Mouse (Mus musculus) thymus, adult 2 months (tissue): ENCODE measurements around the gene Zfp827.

Experiments used
- CTCF ChIP-seq: fragments of 200-500 bp; IDR thresholded peaks from 2 replicates; pipeline ENCODE4 v1.5.1; 2012; ENCODE audit warnings: mild to moderate bottlenecking, control low read depth, low read length, moderate library complexity, borderline replicate concordance; ENCODE audit not compliant: control insufficient read depth, poor library complexity, insufficient read depth; ENCODE audit errors: extremely low read depth
- POLR2A ChIP-seq: fragments of 200-500 bp; IDR thresholded peaks from 2 replicates; pipeline ENCODE4 v1.6.1; 2012; ENCODE audit warnings: mild to moderate bottlenecking, low read length, control low read depth, moderate library complexity; ENCODE audit not compliant: control insufficient read depth, poor library complexity, insufficient read depth; ENCODE audit errors: extremely low read depth

DNA sequence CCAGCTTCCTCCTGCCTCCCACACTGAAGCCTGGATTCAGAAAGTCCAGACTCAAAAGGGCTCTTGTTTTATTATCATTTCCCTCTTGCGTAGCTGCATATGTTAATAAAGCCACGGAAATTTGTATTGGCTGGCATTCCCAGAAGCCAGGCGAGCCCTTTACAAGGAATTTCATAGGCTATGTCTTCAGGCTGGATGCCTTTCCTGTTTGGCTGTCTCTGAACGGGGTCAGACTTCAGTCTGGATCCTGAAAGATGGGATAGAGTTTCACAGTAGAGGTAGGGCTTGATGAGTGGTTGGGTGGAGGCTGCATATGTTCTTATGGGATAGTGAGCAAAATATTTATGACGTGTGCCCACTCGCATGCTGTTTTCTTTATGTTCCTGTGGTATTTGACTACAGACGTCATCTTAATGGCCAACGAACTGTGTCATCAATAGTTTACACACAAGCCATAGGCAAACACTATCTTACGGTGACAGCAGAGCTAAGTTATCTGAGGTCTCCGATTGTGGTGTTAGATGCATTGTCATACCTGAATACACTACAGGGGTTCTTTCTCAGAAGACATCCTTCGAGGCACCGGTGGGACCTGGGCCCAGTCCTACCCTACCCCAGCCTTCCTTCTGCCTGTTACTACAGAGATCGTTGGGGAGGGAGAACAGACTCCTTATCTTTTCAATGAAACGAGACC lies 75.1 kb downstream of the Zfp827 start:
- TF ChIP-seq CTCF: no peak
- no peak for TF ChIP-seq POLR2A
